Mouse (Mus musculus) left cerebral cortex, postnatal 36 days (tissue): ENCODE measurements around the gene Fscn2. TPM values are rescaled to one million over a fixed set of nuclear protein-coding genes. Genes with fewer than 3 reads are reported as not detected.
A peak's percentile ranks its signal among the peaks of the same experiment; 100 is the strongest.
"Not testable (repeated sequence)": the region's sequence is repeated elsewhere in the genome, so short reads cannot be mapped to it uniquely, and the experiment has no call there.

Experiments
- DNase-seq, 2 experiments: peaks; one replicate each; pipeline ENCODE4 v3.0.0; 2021 to 2022; ENCODE audit warnings: low spot score in 2 of 2, mixed read lengths in 1 of 2
- intact Hi-C: fragments of 180-260 bp; cut with DNase I; formaldehyde crosslinking; loops from one replicate; pipeline ENCODE4 v1.15.1; 2025
- total RNA-seq, 2 experiments: library from RNA; stranded (reverse); gene quantifications; 2 replicates each; pipeline ENCODE4 v1.2.3; 2021

Fscn2 gene
- total RNA-seq, 2 experiments from 2014 or later, result 0.25 to 0.72 TPM

DNA sequence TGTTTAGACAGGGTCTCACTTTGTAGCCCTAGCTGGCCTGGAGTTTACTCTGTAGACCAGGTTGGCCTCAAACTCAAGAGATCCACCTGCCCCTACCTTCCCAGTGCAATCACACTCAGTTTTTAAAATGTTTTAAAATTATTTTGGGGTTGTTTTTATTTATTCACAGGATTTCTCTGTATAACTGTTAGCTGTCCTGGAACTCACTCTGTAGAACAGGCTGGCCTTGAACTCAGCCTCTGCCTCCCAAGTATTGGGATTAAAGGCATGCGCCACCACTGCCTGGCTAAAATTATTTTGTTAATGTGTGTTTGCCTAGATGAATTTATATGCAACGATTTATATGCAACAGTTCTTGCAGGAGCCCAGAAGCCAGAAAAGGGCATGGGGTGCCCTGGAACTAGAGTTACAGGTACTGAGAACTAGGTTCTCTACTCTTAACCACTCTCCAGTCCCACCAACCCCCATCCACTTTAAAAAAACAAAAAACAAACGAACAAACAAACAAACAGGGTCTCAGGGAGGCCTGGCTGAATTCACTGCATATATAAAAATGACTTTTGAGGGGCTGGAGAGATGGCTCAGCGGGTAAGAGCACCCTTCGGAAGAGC, 16.9 kb upstream of the Fscn2 start:
- intact Hi-C loops, result no loop called here
- no peak for DNase-seq

DNA sequence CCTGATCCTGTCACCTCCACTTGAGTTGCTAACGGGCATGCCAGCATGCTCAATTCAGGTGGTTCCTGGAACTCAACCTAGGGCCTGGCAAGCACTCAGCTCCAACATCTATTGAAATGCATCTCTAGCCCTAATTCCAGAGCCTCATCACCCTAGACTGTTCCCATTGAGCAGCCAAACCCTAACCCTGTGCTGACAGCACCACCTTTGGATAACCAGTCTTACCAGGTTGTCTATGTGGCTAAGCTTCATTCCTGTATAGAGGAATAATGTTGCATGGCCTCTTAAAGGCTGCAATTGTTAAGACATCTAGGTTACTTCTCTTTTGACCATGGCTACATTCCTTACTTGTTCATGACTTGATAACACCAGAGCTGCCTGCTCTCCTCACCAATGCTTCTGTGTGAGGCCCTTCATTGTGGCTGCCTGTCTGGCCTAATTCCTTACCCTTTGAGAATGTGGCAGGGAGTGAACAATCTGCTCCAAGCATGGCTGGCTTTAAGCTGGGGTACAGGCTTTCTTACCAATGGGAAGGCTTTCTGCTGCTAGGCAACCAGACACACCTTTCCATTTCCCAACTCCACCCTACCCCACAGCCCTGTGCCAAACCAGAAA, 16.2 kb upstream of the Fscn2 start:
- peak in 1 of 2 experiments; percentile 8 for DNase-seq
- intact Hi-C loops, result loop anchor here (5.0 kb wide), 2 partner anchors 33 to 113 kb away; partner anchors contain the start of gene Bahcc1

DNA sequence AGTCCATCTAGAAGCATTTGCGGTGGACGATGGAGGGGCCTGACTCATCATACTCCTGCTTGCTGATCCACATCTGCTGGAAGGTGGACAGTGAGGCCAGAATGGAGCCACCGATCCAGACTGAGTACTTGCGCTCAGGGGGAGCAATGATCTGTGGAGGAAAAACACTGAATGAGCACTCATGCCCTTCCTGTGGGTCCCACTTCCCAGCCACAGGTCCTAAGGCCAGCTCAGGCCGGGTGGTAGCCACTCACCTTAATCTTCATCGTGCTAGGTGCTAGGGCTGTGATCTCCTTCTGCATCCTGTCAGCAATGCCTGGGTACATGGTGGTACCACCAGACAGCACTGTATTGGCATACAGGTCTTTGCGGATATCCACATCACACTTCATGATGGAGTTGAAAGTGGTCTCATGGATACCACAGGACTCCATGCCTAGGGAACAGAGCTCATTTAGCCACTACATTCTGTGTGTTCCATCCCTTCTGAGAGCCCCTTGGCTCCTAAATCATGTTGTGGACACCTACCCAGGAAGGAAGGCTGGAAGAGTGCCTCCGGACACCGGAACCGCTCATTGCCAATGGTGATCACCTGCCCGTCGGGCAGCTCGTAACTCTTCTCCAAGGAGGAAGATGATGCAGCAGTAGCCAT, 14.8 kb upstream of the Fscn2 start:
- intact Hi-C loops, result loop anchor here (5.0 kb wide), 2 partner anchors 34 to 114 kb away; partner anchors contain the start of gene Bahcc1
- DNase-seq, result not testable (repeated sequence)

GRCm38 (mm10) chr11:120347301-120347700, 14.0 kb upstream of the Fscn2 start:
- intact Hi-C loops, result loop anchor here (5.0 kb wide), 2 partner anchors 35 to 115 kb away; partner anchors contain the start of gene Bahcc1
- no peak for DNase-seq

DNA sequence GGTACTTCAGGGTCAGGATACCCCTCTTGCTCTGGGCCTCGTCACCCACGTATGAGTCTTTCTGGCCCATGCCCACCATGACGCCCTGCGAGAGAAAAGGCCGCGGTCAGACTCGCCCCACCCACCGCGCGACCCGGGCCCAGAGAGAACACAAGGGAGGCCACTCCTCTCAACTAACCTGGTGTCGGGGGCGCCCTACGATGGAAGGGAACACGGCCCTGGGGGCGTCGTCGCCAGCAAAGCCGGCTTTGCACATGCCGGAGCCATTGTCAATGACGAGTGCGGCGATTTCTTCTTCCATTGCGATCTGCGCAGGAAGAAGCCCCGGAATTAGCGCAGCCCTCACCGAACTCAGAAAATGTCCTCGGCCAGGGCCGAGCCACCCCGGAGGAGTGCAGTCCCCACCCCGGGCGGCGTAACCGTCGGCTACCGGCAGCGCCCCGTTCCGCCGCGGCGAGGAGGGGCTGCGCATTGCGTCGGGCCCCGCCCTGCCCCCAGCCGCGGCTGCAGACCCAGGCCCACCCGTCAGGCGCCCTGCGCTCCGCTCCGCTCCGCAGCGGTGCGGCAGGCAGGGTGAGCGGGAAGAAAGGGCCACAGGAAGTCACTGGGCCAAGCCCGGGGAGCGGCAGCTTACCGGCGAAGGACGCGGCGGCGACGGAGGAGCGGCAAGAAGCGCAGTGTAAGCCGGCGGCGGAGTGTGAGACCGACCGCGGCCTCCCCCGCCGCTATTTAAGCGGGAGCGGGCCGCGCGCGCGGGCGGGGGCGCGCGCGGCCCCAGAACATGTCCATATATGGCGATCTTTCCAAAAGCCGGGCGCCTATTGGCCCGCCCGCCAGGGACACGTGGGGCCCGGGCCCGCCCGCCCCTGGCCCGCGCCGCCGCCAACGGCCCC, 13.3 kb upstream of the Fscn2 start, which contains the start of gene Actg1:
Gene Actg1, minus strand, starts transcription at position 752 of the 893 bp plus-strand sequence.
- intact Hi-C loops, result loop anchor here (5.0 kb wide), 2 partner anchors 36 to 116 kb away; partner anchors contain the start of gene Bahcc1
- peak; percentile 83 to 87 for DNase-seq

- intact Hi-C loops, result loop anchor here (5.0 kb wide), 2 partner anchors 37 to 117 kb away; partner anchors contain the start of gene Bahcc1
- peak; percentile 42 to 50 for DNase-seq
Observed at GRCm38 (mm10) chr11:120348684-120349370, 12.5 kb upstream of the Fscn2 start.

DNA sequence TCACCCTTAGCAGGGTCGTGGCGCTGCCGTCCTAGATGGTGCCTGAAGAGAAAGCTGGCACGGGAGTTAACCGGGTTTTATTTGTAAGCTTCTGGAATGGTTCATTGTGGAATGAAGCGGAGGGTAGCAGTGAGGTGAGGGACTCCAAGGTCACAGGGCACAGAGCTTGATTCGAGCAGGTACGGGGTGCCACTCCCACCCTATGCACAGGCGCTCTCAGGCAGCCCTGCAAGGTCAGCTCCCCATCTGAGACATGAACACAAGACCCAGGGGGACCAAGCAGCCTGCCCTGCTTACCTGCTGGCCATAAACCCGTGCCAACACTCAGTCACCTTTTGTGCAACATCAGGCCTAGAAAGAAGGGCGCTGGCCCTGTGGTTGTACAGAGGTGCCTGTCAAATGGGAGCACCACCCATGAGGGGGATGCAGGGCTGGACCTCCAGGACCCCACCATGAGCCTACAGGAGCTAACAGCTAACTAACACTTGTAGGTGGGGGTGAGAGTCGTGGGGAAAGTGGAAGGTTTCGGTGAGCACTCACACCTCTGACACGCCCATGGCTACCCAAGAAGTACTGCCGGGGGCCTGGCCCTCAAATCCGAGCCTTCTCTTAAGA, 11.9 kb upstream of the Fscn2 start:
- peak in 1 of 2 experiments; percentile 35 for DNase-seq

GRCm38 (mm10) chr11:120349986-120350702, 11.2 kb upstream of the Fscn2 start:
- intact Hi-C loops, result loop anchor here (5.0 kb wide), 2 partner anchors 38 to 118 kb away; partner anchors contain the start of gene Bahcc1
- DNase-seq, result peak; percentile 75 to 78

More for the DNA sequence above, 11.9 kb upstream of the Fscn2 start:
- intact Hi-C loops, result loop anchor here (5.0 kb wide), 2 partner anchors 37 to 117 kb away; partner anchors contain the start of gene Bahcc1

DNA sequence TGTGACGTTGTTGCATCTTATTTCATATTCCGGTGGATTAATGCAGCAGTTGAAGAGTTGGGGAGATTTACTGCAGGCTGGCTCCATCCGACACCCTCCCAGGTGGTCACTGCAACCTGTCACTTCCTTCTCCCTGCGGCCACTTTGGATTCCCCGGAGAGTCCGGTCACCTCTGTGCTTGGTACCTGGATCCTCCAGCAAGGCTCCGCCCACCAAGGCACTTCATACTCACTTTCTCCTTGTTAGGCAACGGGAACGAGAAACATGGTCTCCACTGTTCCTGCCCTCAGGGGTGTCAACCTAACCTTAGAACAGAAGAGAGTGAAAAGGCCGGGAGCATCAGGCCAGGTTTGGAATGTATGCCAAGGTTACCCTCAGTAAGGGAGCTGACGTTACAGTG, 10.6 kb upstream of the Fscn2 start:
- DNase-seq, result peak in 1 of 2 experiments; percentile 7
- intact Hi-C loops, result no loop called here

DNA sequence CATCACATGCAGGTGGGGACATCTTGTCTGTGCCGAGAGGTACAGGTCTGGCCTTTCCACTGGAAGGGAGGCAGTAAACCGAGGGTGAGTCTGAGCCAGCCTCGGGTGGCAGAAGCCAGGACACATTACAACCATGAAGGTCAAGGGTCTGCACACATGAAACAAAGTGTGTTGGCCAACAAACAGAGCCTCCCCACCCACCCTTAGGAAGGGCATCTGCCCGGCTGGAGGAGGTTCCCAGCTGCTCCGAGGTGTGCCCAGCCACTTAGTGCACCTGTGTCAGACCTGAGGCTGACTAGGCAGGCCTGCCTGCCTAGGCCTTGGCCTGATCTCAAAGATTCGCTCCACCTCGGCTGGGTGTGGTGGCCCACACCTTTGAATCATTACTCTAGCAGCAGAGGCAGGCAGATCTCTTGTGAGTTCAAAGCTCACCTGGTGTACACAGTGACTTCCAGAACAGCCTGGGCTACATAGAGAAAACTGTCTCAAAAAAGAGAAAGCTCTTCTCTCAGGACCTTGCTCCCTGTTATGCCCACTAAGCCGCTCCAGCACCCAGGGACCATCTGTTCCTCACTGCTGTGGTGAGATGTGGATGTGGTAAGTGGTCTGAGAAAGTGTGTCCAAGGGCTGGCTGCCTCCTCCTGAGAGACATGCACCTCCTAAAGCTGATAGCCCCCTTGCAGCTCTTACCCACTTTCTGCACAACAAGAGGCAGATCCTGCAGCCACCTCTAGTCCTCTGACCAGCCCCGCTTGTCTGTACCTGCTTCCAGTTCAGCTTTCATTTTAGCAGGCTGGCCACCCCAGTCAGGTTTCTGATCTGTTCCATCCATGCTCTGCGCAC, 9.9 kb upstream of the Fscn2 start:
- intact Hi-C loops, result no loop called here

GRCm38 (mm10) chr11:120352093-120352350, 9.3 kb upstream of the Fscn2 start:
- intact Hi-C loops, result not testable (repeated sequence)
- DNase-seq, result peak in 1 of 2 experiments; percentile 1

More for the DNA sequence above, 9.9 kb upstream of the Fscn2 start:
- peak in 1 of 2 experiments; percentile 3 for DNase-seq

- intact Hi-C loops, result no loop called here
- peak in 1 of 2 experiments; percentile 5 for DNase-seq
Observed at GRCm38 (mm10) chr11:120352571-120353290, 8.6 kb upstream of the Fscn2 start.

- peak; percentile 26 to 51 for DNase-seq
- intact Hi-C loops, result no loop called here
Observed at GRCm38 (mm10) chr11:120353500-120354303, 7.6 kb upstream of the Fscn2 start.

GRCm38 (mm10) chr11:120354304-120355276, 6.7 kb upstream of the Fscn2 start:
- intact Hi-C loops, result no loop called here
- DNase-seq, result peak in 1 of 2 experiments; percentile 1
